Mouse (Mus musculus) heart, embryonic 10.5 days (tissue): ENCODE results near the gene Phlpp1. TPM values are rescaled to one million over a fixed set of nuclear protein-coding genes. Genes with fewer than 3 reads are reported as not detected.
"Not testable (repeated sequence)": the region's sequence is repeated elsewhere in the genome, so short reads cannot be mapped to it uniquely, and the experiment has no call there.

Source experiments
- DNase-seq: peaks from one replicate; pipeline ENCODE4 v3.0.0-alpha.2; 2017; ENCODE audit warnings: low spot score
- H3K27ac ChIP-seq: fragments of 300-500 bp; sonication (generic); 2 replicates; pipeline ENCODE4 v1.5.1; 2016; ENCODE audit warnings: mild to moderate bottlenecking
- H3K27me3 ChIP-seq: fragments of 300-500 bp; sonication (generic); 2 replicates; pipeline ENCODE4 v1.6.1; 2016; ENCODE audit warnings: mild to moderate bottlenecking; ENCODE audit not compliant: poor library complexity, insufficient read depth, severe bottlenecking
- H3K36me3 ChIP-seq: fragments of 300-500 bp; sonication (generic); 2 replicates; pipeline ENCODE4 v1.6.1; 2016; ENCODE audit warnings: mild to moderate bottlenecking, moderate library complexity
- H3K4me1 ChIP-seq: fragments of 300-500 bp; sonication (generic); 2 replicates; pipeline ENCODE4 v1.6.1; 2016; ENCODE audit warnings: mild to moderate bottlenecking
- H3K4me3 ChIP-seq: fragments of 300-500 bp; sonication (generic); 2 replicates; pipeline ENCODE4 v1.5.1; 2016; ENCODE audit warnings: mild to moderate bottlenecking, moderate library complexity
- H3K9me3 ChIP-seq: fragments of 300-500 bp; sonication (generic); 2 replicates; pipeline ENCODE4 v1.6.1; 2016; ENCODE audit warnings: mild to moderate bottlenecking, moderate library complexity
- WGBS: fragments of 180-500 bp; shearing (Covaris S2); methylation state at CpG from one replicate; pipeline ENCODE4 v1.1.7; 2016; 5-methylcytosine and 5-hydroxymethylcytosine counted together
- polyA plus RNA-seq: library from polyadenylated mRNA; unstranded; fragments of >200 nt; fragmentation: Nextera tagmentation; extraction: Ambion mirVana; gene quantifications from 2 replicates; pipeline ENCODE4 v1.2.1, GENCODE M21; 2016

Gene Phlpp1
- polyA plus RNA-seq, 1 experiment from 2014 or later: 4.2 TPM

- no peak overlapping the region for H3K27ac ChIP-seq
- H3K36me3 ChIP-seq: no peaks in the 10 kb centered on the region
- 82% methylated on average over 7 of the region's 7 CpGs for WGBS
- H3K4me3 ChIP-seq: no peak overlapping the region
- H3K4me1 ChIP-seq: peaks cover 43% of the 10 kb centered on the region
- DNase-seq: no peak
- no peaks in the 10 kb centered on the region for H3K27me3 ChIP-seq
- no peaks in the 10 kb centered on the region for H3K9me3 ChIP-seq
These were observed 104.2 kb downstream of the Phlpp1 start for GRCm38 (mm10) chr1:106275731-106276130.

GRCm38 (mm10) chr1:106276824-106277223 lies 105.3 kb downstream of the Phlpp1 start:
- H3K4me1 ChIP-seq: peaks cover 36% of the 10 kb centered on the region

GRCm38 (mm10) chr1:106277286-106277685 lies 105.7 kb downstream of the Phlpp1 start:
- Histone ChIP-seq H3K36me3 (no peaks in the 10 kb centered on the region), H3K9me3 (no peaks in the 10 kb centered on the region), H3K27me3 (no peaks in the 10 kb centered on the region), H3K4me1 (peaks cover 31% of the 10 kb centered on the region), H3K4me3 (no peak overlapping the region), H3K27ac (no peak overlapping the region)
- DNase-seq: no peak
- 61% methylated on average over 4 of the region's 4 CpGs for WGBS

More at GRCm38 (mm10) chr1:106276824-106277223, 105.3 kb downstream of the Phlpp1 start:
- Histone ChIP-seq H3K36me3 (no peaks in the 10 kb centered on the region), H3K4me3 (no peak overlapping the region), H3K9me3 (no peaks in the 10 kb centered on the region), H3K27me3 (no peaks in the 10 kb centered on the region), H3K27ac (no peak overlapping the region)
- no peak for DNase-seq
- 67% methylated on average over 1 of the region's 1 CpGs for WGBS

- no peak for DNase-seq
- H3K36me3 ChIP-seq: no peaks in the 10 kb centered on the region
- H3K27ac ChIP-seq: no peak overlapping the region
- 92% methylated on average over 5 of the region's 5 CpGs for WGBS
- peaks cover 30% of the 10 kb centered on the region for H3K4me1 ChIP-seq
- no peaks in the 10 kb centered on the region for H3K27me3 ChIP-seq
- no peak overlapping the region for H3K4me3 ChIP-seq
- no peaks in the 10 kb centered on the region for H3K9me3 ChIP-seq
These were observed 107.1 kb downstream of the Phlpp1 start for GRCm38 (mm10) chr1:106278552-106279060.

DNA sequence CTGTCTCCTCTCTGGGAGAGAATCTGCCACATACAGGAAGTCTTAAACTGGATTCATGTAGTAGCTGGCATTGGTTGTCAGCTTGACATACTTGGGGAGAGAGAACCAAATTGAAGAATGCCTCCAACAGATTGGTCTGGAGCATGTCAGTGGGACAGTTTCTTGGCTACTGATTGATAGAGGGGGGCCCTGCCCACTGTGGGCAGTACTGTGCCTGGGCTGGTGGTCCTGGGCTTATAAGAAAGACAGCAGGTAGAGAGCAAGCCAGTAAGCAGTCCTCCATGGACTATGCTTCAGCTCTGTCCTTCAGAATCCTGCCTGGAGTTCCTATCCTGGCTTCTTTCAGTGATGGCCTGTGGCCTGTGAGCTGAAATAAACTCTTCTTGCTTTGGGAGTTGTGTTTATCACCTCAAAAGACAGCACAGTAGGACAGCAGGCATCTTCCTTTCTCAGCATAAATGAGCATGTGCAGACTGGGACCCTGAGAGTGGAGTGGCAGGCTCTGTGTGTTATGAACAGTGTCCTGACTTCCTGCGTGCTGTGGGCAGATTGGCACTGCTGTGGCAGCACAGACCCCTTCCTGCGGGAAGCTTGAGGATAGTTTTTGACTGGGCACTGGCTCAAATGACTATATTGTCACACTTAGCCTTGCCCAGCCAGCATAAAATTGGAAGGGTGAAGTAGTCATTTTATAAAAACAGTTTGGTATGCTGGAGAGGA lies 108.0 kb downstream of the Phlpp1 start:
- H3K36me3 ChIP-seq: no peaks in the 10 kb centered on the region
- H3K4me1 ChIP-seq: peaks cover 23% of the 10 kb centered on the region
- WGBS: 76% methylated on average over 2 of the region's 2 CpGs
- H3K4me3 ChIP-seq: no peak overlapping the region
- H3K9me3 ChIP-seq: no peaks in the 10 kb centered on the region
- no peaks in the 10 kb centered on the region for H3K27me3 ChIP-seq
- no peak for DNase-seq
- H3K27ac ChIP-seq: no peak overlapping the region

GRCm38 (mm10) chr1:106280171-106280913 lies 108.8 kb downstream of the Phlpp1 start:
- Histone ChIP-seq H3K4me1 (peaks cover 21% of the 10 kb centered on the region), H3K27ac (no peak overlapping the region)
- 73% methylated on average over 8 of the region's 8 CpGs for WGBS

DNA sequence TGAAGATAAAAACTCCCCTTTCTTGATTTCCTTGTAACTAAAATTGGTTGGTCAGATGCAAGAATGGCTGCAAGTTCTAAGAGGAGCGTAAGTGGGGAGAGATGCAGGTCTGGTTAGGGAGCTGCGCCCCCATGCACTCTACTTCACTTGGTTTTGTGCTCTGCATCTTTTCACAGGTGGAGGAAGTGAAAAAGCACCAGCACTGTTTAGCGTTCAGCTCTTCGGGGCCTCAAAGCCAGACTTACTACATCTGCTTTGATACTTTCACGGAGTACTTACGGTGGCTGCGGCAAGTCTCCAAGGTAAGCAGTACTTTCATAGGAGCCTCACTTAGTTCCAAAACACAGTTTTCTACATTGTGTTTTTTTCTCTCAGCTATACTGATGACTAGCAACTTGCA lies 115.3 kb downstream of the Phlpp1 start:
- Histone ChIP-seq H3K27me3 (no peaks in the 10 kb centered on the region), H3K36me3 (no peaks in the 10 kb centered on the region), H3K27ac (no peak overlapping the region), H3K9me3 (no peaks in the 10 kb centered on the region), H3K4me3 (no peak overlapping the region), H3K4me1 (no peaks in the 10 kb centered on the region)
- no peak for DNase-seq
- WGBS: 91% methylated on average over 7 of the region's 7 CpGs

More at GRCm38 (mm10) chr1:106280171-106280913, 108.8 kb downstream of the Phlpp1 start:
- DNase-seq: no peak
- Histone ChIP-seq H3K36me3 (no peaks in the 10 kb centered on the region), H3K9me3 (no peaks in the 10 kb centered on the region), H3K27me3 (no peaks in the 10 kb centered on the region), H3K4me3 (no peak overlapping the region)

DNA sequence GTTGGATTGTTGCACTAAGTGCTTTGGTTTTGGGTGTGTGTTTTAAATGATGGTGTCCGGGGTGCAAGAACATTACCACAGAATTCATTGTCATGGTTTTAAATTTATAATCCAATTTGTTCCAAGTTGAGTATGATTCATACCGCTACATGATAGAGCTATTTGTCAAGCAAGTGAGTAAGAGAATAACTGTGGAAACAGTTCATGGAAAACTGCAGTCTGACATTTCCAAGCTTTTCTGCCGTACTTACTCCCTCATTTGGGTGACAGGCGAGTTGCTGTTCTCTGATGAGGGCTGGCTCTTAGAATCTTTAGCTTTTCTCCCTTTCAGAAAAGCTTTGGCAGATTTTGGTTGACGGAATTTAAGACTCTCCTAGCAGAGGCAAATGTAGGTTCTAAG lies 117.5 kb downstream of the Phlpp1 start:
- H3K27me3 ChIP-seq: no peaks in the 10 kb centered on the region
- no peak for DNase-seq
- WGBS: 86% methylated on average over 5 of the region's 5 CpGs
- H3K27ac ChIP-seq: no peak overlapping the region
- no peaks in the 10 kb centered on the region for H3K9me3 ChIP-seq
- no peak overlapping the region for H3K4me3 ChIP-seq
- H3K4me1 ChIP-seq: no peaks in the 10 kb centered on the region
- H3K36me3 ChIP-seq: no peaks in the 10 kb centered on the region

DNA sequence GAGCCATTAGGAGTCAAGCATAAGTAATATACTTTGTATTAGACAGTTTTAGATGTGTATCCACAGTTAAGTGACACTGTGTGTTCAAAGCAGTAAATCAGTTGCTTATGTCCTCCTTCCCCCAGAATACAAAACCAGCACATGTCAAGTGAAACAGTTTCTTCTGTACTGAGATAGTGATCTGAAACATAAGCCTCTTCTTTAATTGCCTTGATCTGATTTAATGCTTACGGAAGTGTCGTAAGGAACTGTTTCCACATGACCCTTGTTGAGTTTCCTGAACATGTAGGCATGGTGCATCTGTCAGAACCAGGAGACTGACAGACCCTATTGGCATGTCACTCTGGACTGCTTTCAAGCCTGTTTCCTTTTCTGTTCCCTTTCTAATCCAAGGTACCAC lies 118.0 kb downstream of the Phlpp1 start:
- H3K27me3 ChIP-seq: no peaks in the 10 kb centered on the region
- DNase-seq: no peak
- WGBS: 89% methylated on average over 2 of the region's 2 CpGs
- H3K36me3 ChIP-seq: no peaks in the 10 kb centered on the region
- H3K4me3 ChIP-seq: no peak overlapping the region
- no peaks in the 10 kb centered on the region for H3K9me3 ChIP-seq
- no peak overlapping the region for H3K27ac ChIP-seq
- H3K4me1 ChIP-seq: no peaks in the 10 kb centered on the region

DNA sequence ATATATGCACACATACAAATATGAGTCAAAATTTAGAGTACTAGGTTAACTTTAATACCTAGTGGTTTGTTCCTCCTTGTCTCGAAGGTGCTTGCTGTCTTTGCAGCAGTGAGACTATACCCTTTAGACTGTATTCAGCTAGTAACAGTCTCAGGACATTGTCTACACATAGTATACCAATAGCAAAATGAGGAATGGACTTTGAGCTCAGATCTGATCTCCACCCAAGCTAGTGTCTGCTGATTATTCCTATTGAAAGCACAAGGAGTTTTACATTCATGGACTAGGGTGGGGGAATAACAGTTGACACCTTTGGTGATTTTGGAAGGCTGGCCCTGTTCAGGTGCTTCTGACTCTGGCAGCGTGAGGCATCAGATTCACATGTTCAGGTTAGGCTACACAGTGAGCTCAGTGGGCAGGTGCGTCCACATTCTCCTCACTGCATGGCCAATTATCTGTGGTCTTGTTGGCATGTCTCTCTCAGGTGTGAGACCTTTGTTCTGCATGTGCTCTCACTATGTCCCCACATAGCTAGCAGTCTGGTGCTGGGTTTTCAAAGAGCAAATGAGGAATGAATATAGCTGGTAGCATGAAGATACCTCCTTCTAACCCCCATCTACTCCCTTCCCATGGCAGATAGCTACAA lies 138.0 kb downstream of the Phlpp1 start:
- no peaks in the 10 kb centered on the region for H3K27me3 ChIP-seq
- H3K4me3 ChIP-seq: no peak overlapping the region
- H3K36me3 ChIP-seq: no peaks in the 10 kb centered on the region
- WGBS: 83% methylated on average over 3 of the region's 3 CpGs
- no peak for DNase-seq
- H3K4me1 ChIP-seq: peaks cover 5% of the 10 kb centered on the region; the same call in 1 of the 2 replicates
- no peak overlapping the region for H3K27ac ChIP-seq
- H3K9me3 ChIP-seq: no peaks in the 10 kb centered on the region

- DNase-seq: no peak
- 56% methylated on average over 2 of the region's 2 CpGs for WGBS
- H3K27ac ChIP-seq: no peak overlapping the region
These were observed 138.7 kb downstream of the Phlpp1 start for GRCm38 (mm10) chr1:106310285-106310684.

DNA sequence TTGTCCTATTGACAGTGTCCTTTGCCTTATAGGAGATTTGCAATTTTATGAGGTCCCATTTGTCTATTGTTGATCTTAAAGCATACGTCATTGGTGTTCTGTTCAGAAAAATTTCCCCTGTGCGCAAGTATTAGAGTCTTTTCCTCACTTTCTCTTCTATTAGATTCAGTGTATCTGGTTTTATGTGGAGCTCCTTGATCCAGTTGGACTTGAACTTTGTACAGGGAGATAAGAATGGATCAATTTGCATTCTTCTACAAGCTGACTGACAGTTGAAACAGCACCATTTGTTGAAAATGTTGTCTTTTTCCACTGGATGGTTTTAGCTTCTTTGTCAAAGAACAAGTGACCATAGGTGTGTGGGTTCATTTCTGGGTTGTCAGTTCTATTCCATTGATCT lies 140.3 kb downstream of the Phlpp1 start:
- not testable (repeated sequence) for H3K9me3 ChIP-seq, DNase-seq, H3K27me3 ChIP-seq, H3K36me3 ChIP-seq, H3K4me3 ChIP-seq, H3K27ac ChIP-seq
- peaks cover 12% of the 10 kb centered on the region; the same call in 1 of the 2 replicates for H3K4me1 ChIP-seq
- 94% methylated on average over 2 of the region's 2 CpGs for WGBS

More at GRCm38 (mm10) chr1:106310285-106310684, 138.7 kb downstream of the Phlpp1 start:
- Histone ChIP-seq H3K4me1 (peaks cover 5% of the 10 kb centered on the region; the same call in 1 of the 2 replicates), H3K36me3 (no peaks in the 10 kb centered on the region), H3K27me3 (no peaks in the 10 kb centered on the region), H3K4me3 (no peak overlapping the region), H3K9me3 (no peaks in the 10 kb centered on the region)

GRCm38 (mm10) chr1:106314476-106314875 lies 142.9 kb downstream of the Phlpp1 start:
- no peak for DNase-seq
- H3K4me1 ChIP-seq: peaks cover 17% of the 10 kb centered on the region; the same call in 1 of the 2 replicates

More at GRCm38 (mm10) chr1:106314476-106314875, 142.9 kb downstream of the Phlpp1 start:
- Histone ChIP-seq H3K36me3 (peaks cover 2% of the 10 kb centered on the region; the same call in 1 of the 2 replicates), H3K9me3 (no peaks in the 10 kb centered on the region), H3K27ac (no peak overlapping the region), H3K4me3 (no peak overlapping the region), H3K27me3 (no peaks in the 10 kb centered on the region)
- 78% methylated on average over 4 of the region's 4 CpGs for whole genome bisulfite sequencing
